Mouse (Mus musculus) lung, adult 2 months (tissue): ENCODE data around the gene Dnajc25. TPM values are rescaled to one million over a fixed set of nuclear protein-coding genes. Genes with fewer than 3 reads are reported as not detected.
A peak's percentile ranks its signal among the peaks of the same experiment; 100 is the strongest.

Experiments
- DNase-seq: peaks from one replicate; pipeline ENCODE4 v3.0.0; 2022
- H3K4me1 ChIP-seq: fragments of 200-500 bp; 2 replicates; pipeline ENCODE4 v1.6.1; 2011; ENCODE audit warnings: low read length; ENCODE audit not compliant: control insufficient read depth, insufficient read depth
- H3K4me3 ChIP-seq: fragments of 200-500 bp; replicated peaks from 2 replicates; pipeline ENCODE3; 2011; ENCODE audit warnings: low read depth, mild to moderate bottlenecking, control low read depth, low read length; ENCODE audit errors: extremely low read depth
- CTCF ChIP-seq: fragments of 200-500 bp; IDR thresholded peaks from 2 replicates; pipeline ENCODE4 v1.5.1; 2011; ENCODE audit warnings: mild to moderate bottlenecking, low read length, control low read depth; ENCODE audit not compliant: insufficient read depth
- POLR2A ChIP-seq: fragments of 200-500 bp; IDR thresholded peaks from 2 replicates; pipeline ENCODE4 v1.6.1; 2011; ENCODE audit warnings: low read depth, mild to moderate bottlenecking, control low read depth, low read length, borderline replicate concordance; ENCODE audit errors: extremely low read depth
- WGBS: fragments of 180-500 bp; shearing (Covaris S2); methylation state at CpG from one replicate; pipeline ENCODE4 v1.1.7; 2018; 5-methylcytosine and 5-hydroxymethylcytosine counted together
- polyA plus RNA-seq: library from polyadenylated mRNA; depleted of rRNA; stranded (reverse); fragments of >200 nt; gene quantifications from 2 replicates; pipeline ENCODE4 v1.2.3, GENCODE M21; 2012

The Dnajc25 gene
- polyA plus RNA-seq, 1 experiment = 3.6 TPM

DNA sequence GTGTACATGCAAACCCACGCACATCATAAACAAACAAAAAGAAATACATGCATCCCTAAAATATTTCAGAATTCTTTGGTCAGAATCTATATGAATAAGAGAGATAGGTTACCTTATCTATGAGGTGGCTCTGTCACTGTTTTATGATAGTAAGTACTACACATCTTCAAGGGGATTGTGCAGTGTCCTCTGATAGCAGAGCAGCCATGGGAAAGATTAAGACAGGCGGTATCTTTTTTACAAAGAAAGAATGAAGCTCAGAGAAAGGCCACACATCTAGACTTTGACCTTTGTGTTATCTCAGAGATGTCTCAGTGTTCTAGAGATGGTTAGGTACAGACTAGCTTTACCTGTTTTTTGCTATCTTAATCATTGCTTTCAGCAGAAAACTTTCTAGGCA is 22.1 kb downstream of the Dnajc25 start:
- DNase-seq = no peak
- Histone ChIP-seq H3K4me3 (no peak overlapping the region), H3K4me1 (no peaks in the 10 kb centered on the region)
- 91% methylated on average over 2 of the region's 2 CpGs for WGBS
- TF ChIP-seq POLR2A (no peak), CTCF (no peak)

DNA sequence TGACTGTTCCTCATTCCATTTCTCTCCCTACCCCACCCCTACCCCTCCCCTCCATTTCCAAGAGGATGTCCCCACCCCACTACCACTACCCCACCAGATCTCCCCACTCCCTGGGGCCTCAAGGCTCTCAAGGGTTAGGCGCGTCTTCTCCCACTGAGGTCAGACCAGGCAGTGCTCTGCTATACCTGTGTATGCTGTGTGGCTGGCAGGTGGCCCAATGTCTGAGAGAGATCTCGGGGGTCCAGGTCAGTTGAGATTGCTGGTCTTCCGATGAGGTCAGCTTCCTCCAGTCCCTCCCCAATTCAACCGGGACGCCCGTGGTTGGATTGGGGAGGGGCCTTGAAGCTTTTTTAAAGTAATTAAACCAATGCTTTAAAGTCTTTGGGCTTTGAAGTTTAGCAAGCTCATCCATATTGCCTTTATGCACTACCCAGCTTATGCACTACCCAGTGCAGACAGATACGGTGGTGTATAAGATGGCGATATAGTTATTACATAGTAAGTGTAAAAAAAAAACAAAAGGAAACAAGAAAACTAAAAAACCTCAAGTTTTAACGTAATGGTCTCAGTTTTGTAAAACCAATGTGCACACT is 39.6 kb downstream of the Dnajc25 start:
- WGBS = 74% methylated on average over 10 of the region's 10 CpGs
- TF ChIP-seq CTCF (no peak), POLR2A (no peak)
- H3K4me1 ChIP-seq = peaks cover 3% of the 10 kb centered on the region; the same call in 1 of the 2 replicates
- no peak overlapping the region for H3K4me3 ChIP-seq
- DNase-seq = no peak

DNA sequence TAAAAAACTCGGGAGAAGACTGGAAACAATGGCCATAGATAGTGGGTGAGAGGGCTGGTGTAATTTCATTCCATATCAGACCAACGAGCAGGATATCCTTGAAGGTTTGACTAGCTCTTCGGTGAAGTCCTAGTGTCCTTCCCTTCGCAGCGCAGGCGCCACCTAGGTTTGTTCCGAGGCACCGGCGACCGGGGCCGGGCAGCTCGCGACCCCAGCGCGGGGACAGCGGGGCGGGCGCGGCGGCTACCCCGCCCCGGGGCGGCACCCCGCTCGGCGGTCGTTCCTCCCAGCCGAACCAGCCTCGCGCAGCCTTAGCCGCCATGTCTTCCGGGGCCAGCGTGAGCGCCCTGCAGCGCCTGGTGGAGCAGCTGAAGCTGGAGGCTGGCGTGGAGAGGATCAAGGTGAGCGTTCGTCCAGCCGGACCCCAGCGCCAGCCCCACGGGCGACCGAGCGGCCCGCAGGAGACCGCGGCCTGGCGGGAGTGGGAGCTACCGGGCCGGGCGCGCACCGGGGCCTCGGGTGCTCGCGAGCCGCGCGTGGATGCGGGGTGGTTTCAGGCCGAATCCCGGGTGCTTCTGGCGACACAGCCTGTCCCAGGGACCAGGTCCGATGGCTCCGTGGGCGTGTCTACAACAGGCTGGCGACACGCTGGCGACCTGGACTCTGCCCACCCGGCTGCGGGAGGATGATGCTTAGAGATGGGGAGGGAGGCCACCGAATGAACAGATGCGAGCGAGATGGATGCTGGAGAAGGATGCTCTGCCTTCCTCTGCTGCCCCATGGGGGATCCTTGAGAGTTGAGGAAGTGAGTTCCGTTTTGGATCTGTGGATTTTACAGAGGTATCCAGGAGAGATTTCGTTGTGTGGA is 40.3 kb downstream of the Dnajc25 start, which contains the start of gene Gng10:
Gng10 (plus strand) TSS at position 171 of the 868 bp plus-strand sequence.
- peak; percentile 60 for DNase-seq
- TF ChIP-seq CTCF (no peak), POLR2A (peak; percentile 30; the same call in 1 of the 2 replicates)
- H3K4me1 ChIP-seq = peaks cover 3% of the 10 kb centered on the region; the same call in 1 of the 2 replicates
- 4% methylated on average over 76 of the region's 76 CpGs for WGBS
- H3K4me3 ChIP-seq = peak within 1 kb of the TSS; percentile 75

DNA sequence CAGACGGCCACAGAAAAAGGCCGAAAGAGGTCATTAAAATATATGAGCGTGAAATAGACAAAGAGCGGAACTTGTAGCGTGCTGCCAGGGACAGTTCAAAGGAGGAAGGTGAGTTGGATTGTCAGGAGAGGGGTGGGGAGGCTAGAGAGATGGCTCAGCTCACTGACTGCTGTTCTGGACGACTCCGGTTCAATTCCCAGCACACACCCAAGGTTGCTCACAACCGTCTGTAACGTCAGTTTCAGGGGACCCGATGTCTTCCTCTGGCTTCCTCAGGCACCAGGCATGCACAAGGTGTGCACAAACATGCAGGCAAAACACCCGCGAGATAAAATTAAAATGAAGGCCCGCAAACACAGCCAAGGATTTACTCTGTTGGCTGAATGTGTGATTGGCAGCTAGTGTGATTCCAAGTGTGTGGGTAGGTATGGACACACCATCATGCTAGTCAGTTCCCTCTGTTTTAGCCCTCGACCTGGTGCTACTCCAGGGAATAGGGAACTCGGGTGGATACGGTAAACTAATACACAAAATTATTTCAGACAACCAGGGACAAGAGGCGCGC is 41.0 kb downstream of the Dnajc25 start:
- Histone ChIP-seq H3K4me1 (peaks cover 3% of the 10 kb centered on the region; the same call in 1 of the 2 replicates), H3K4me3 (peak overlapping the region; percentile 32)
- TF ChIP-seq CTCF (no peak), POLR2A (no peak)
- 68% methylated on average over 18 of the region's 18 CpGs for WGBS
- no peak for DNase-seq

DNA sequence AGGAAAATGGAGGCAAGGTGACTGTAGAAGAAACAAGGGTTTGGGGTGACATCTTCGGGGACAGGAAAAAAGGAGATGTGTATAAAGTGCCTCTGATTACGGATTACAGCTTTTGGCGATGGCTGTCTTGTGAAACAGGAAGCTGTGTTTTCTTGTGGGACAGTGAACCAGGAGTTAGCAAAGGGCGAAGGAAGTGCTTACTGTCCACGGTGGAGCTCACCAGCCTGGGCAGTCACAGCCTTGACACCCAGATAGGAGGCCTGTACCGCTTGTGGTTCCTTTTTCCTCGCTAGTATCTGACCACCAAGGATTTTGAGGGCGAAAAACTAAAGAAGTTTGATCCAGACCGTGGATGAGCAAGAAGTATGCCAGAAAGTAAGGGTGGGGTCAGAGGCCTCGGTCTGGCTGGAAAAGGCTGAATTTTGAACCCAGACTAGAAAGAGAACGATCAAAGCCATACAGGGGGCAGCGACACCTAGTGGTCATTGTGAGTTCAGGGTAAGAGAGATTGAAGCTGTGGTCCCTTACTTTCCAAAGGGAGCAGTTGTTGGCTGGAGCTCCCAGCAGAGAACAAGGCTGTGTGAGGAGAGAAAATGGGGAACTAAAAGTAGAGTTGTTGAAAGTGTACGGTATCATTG is 41.7 kb downstream of the Dnajc25 start:
- DNase-seq = peak; percentile 73
- TF ChIP-seq CTCF = peak; percentile 40
- no peak for TF ChIP-seq POLR2A
- Histone ChIP-seq H3K4me1 (peaks cover 3% of the 10 kb centered on the region; the same call in 1 of the 2 replicates), H3K4me3 (no peak overlapping the region)
- 43% methylated on average over 13 of the region's 13 CpGs for WGBS

DNA sequence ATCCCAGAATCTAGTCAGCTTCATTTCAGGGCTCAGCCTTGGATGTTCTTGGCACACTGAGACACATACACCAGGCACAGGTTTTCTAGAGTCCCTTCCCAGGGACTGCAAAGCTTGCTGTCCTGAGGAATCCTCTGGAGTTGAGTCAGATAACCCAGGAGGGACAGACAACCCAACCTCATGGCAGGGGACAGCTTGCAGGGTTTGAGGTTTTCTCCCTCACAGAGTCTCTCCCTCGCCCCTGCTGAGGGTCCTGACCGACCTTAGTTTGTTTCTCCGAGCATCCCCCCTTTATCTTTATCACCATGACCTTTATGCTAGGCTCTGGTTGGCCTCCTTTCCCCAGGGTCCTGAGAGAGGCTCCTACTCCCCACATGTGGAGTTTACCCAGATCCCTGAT is 42.7 kb downstream of the Dnajc25 start:
- TF ChIP-seq CTCF (no peak), POLR2A (no peak)
- 78% methylated on average over 3 of the region's 3 CpGs for WGBS
- no peak for DNase-seq

DNA sequence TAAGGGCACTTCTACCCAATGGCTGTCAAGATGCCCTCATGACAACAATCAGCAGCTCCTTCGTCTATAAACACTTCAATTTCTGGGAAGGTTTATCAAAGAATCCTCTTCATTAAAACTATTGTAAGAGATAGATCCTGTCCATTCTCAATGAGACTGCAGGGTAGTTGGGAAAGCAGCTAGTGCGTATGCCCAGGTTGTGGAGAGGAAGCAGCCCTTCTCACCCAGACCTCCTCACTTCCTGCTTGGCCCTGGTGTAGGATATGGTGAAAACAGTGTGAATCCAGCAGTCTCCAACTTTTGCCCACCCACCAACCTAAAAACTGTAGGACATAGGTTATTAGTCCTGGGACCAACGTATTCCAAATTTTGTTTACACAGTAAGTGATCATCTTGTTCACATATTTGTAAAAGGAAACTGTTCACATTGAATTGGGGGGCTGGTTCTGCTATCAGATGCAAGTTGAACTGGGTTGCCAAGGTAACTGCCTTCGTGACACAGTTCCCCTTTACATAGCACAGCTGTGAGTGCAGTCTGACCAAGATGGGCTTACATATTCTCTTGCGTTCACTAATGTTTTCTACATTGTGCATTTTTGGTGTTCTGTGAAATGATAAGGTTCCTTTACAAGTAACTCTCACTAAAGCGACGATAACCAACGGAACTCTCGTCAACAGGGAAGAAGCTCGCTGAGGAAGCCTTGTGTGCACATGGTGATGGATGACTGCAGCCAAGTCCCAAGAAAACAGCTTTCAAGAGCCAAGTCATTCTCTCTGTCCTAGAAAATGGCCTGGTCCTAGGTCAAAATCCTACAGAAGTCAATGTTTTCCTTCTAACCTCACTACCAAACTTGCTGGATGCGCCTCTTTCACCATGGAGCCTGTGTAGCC is 45.8 kb downstream of the Dnajc25 start:
- Histone ChIP-seq H3K4me3 (no peak overlapping the region), H3K4me1 (peaks cover 2% of the 10 kb centered on the region; the same call in 1 of the 2 replicates)
- no peak for DNase-seq
- TF ChIP-seq POLR2A = no peak
- TF ChIP-seq CTCF = no peak
- WGBS = 79% methylated on average over 11 of the region's 11 CpGs

More for the DNA sequence above, 42.7 kb downstream of the Dnajc25 start:
- Histone ChIP-seq H3K4me1 (peaks cover 3% of the 10 kb centered on the region; the same call in 1 of the 2 replicates), H3K4me3 (no peak overlapping the region)

DNA sequence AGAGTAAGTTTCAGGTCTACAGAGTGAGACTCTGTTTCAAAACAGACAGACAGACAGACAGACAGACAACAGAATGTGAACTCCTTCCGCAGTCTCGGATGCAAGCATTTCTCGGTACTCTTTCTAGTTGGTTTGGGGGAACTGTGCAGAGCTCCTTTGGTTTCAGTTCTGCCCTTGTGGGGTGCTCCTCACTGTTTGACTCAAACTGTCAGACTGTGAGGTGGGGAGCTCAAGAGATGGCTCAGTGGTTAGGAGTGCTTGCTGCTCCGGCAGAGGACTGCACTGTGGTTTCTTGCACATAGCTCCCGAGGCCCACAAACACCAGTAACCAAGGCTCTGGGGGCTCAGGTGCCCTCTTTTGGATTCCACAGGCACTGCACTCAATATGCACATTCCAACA is 48.2 kb downstream of the Dnajc25 start:
- no peak overlapping the region for H3K4me3 ChIP-seq
- TF ChIP-seq CTCF = no peak
- no peak for TF ChIP-seq POLR2A
- WGBS = 96% methylated on average over 5 of the region's 5 CpGs
- DNase-seq = no peak
- H3K4me1 ChIP-seq = no peaks in the 10 kb centered on the region
